Mouse (Mus musculus) embryonic facial prominence, embryonic 13.5 days (tissue): Measurements from ENCODE around the gene Lrig2. TPM values are rescaled to one million over a fixed set of nuclear protein-coding genes. Genes with fewer than 3 reads are reported as not detected.

Experiments
- ATAC-seq: fragments of 200-750 bp; cut with Nextera tagmentation; 2 replicates; pipeline ENCODE4 v1.8.0; 2017; ENCODE audit warnings: low read depth; ENCODE audit not compliant: insufficient number of reproducible peaks, insufficient read depth, low FRiP score, low TSS enrichment
- H3K27ac ChIP-seq: fragments of 300-500 bp; sonication (generic); 2 replicates; pipeline ENCODE4 v1.5.1; 2015; ENCODE audit warnings: moderate library complexity, mild to moderate bottlenecking, inconsistent platforms
- H3K27me3 ChIP-seq: fragments of 300-500 bp; sonication (generic); 2 replicates; pipeline ENCODE4 v1.6.1; 2015; ENCODE audit warnings: mild to moderate bottlenecking, inconsistent platforms
- H3K36me3 ChIP-seq: fragments of 300-500 bp; sonication (generic); 2 replicates; pipeline ENCODE4 v1.6.1; 2015; ENCODE audit warnings: mild to moderate bottlenecking, inconsistent platforms
- H3K4me1 ChIP-seq: fragments of 300-500 bp; sonication (generic); 2 replicates; pipeline ENCODE4 v1.6.1; 2015; ENCODE audit warnings: inconsistent platforms
- H3K4me2 ChIP-seq: fragments of 300-500 bp; sonication (generic); 2 replicates; pipeline ENCODE4 v1.6.1; 2015; ENCODE audit warnings: moderate library complexity, mild to moderate bottlenecking, inconsistent platforms
- H3K4me3 ChIP-seq: fragments of 300-500 bp; sonication (generic); 2 replicates; pipeline ENCODE4 v1.5.1; 2015; ENCODE audit warnings: mild to moderate bottlenecking, inconsistent platforms
- H3K9ac ChIP-seq: fragments of 300-500 bp; sonication (generic); 2 replicates; pipeline ENCODE4 v1.6.1; 2015; ENCODE audit warnings: mild to moderate bottlenecking, inconsistent platforms
- H3K9me3 ChIP-seq: fragments of 300-500 bp; sonication (generic); 2 replicates; pipeline ENCODE4 v1.6.1; 2016; ENCODE audit warnings: inconsistent platforms
- WGBS: fragments of 180-500 bp; shearing (Covaris S2); methylation state at CpG from one replicate; pipeline ENCODE4 v1.1.7; 2015; ENCODE audit warnings: mixed read lengths; 5-methylcytosine and 5-hydroxymethylcytosine counted together
- polyA plus RNA-seq: library from polyadenylated mRNA; unstranded; fragments of >200 nt; fragmentation: Nextera tagmentation; extraction: Ambion mirVana; gene quantifications from 2 replicates; pipeline ENCODE4 v1.2.1, GENCODE M21; 2015

Gene Lrig2
- polyA plus RNA-seq, result 21.1 and 25.4 TPM in 2 replicates

GRCm38 (mm10) chr3:104511538-104512423 is at the start of gene Lrig2:
Gene Lrig2 (minus strand): TSS chr3:104511918.
- H3K4me2 ChIP-seq, result peak within 1 kb of the TSS; percentile 66
- H3K4me1 ChIP-seq, result peaks cover 20% of the 10 kb centered on the region; the same call in 1 of the 2 replicates
- H3K27me3 ChIP-seq, result no peaks in the 10 kb centered on the region
- H3K27ac ChIP-seq, result peak within 1 kb of the TSS; percentile 97
- under 1% methylated on average over 69 of the region's 71 CpGs for WGBS
- no peaks in the 10 kb centered on the region for H3K9me3 ChIP-seq
- ATAC-seq, result peak; percentile 99
- peak within 1 kb of the TSS; percentile 93 for H3K4me3 ChIP-seq
- peak within 1 kb of the TSS; percentile 89 for H3K9ac ChIP-seq
- no peaks in the 10 kb centered on the region for H3K36me3 ChIP-seq

DNA sequence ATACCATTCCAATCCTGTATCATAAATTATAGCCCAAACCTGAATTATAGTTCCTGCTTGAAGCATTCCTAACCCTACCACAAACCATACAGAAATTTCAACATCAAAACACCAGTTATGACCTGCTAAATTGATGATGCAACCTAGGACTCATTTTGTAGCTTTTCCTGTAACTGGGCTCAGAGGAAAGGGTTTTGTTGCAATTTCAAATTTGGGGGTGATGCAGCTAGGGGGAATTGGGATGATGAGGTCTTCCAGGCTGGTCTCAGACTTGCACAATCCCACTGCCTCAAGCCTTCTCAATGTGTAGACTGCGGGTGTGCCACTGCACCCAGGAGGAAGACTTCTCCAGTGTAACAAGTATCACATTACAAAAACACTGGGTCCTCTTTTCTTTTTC is 44.9 kb upstream of the Lrig2 start:
- no peaks in the 10 kb centered on the region for H3K27me3 ChIP-seq
- no peak overlapping the region for H3K9ac ChIP-seq
- no peak overlapping the region for H3K4me2 ChIP-seq
- no peaks in the 10 kb centered on the region for H3K9me3 ChIP-seq
- H3K4me1 ChIP-seq, result no peaks in the 10 kb centered on the region
- H3K27ac ChIP-seq, result no peak overlapping the region
- ATAC-seq, result no peak
- 59% methylated on average over 1 of the region's 1 CpGs for WGBS
- no peak overlapping the region for H3K4me3 ChIP-seq
- H3K36me3 ChIP-seq, result no peaks in the 10 kb centered on the region

DNA sequence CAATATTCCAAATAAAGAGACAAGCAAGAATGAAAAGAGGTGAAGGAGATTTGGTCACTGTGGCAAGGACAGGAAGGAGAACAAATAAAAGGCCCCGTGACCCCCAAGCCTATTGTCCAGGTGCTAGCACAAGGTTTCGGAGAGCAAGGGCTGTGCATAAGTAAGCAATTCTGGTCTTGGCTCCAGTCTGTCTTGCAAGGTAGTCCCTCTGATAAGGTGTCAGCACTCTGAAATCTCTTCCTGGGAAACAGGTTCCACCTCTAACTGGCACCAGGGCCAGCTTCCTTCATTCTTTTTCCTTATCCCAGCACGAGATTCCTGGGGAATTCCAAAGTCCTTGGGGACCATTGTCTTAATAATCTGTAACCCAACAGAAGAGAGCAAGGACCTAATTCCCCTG is 38.9 kb upstream of the Lrig2 start:
- WGBS, result 55% methylated on average over 3 of the region's 3 CpGs

GRCm38 (mm10) chr3:104548367-104549087 is 36.8 kb upstream of the Lrig2 start:
- Histone ChIP-seq H3K4me1 (no peaks in the 10 kb centered on the region), H3K9me3 (no peaks in the 10 kb centered on the region), H3K9ac (no peak overlapping the region), H3K4me2 (no peak overlapping the region), H3K27me3 (no peaks in the 10 kb centered on the region), H3K27ac (no peak overlapping the region), H3K36me3 (no peaks in the 10 kb centered on the region), H3K4me3 (no peak overlapping the region)
- ATAC-seq, result no peak
- WGBS, result 60% methylated on average over 15 of the region's 15 CpGs

More for the DNA sequence above, 38.9 kb upstream of the Lrig2 start:
- H3K4me1 ChIP-seq, result no peaks in the 10 kb centered on the region
- no peaks in the 10 kb centered on the region for H3K27me3 ChIP-seq
- no peak overlapping the region for H3K27ac ChIP-seq
- H3K36me3 ChIP-seq, result no peaks in the 10 kb centered on the region
- H3K9ac ChIP-seq, result no peak overlapping the region
- H3K9me3 ChIP-seq, result no peaks in the 10 kb centered on the region
- no peak overlapping the region for H3K4me2 ChIP-seq
- ATAC-seq, result no peak
- no peak overlapping the region for H3K4me3 ChIP-seq

- no peak overlapping the region for H3K9ac ChIP-seq
- H3K36me3 ChIP-seq, result no peaks in the 10 kb centered on the region
- peaks cover 11% of the 10 kb centered on the region; the same call in 1 of the 2 replicates for H3K4me1 ChIP-seq
- no peak overlapping the region for H3K4me2 ChIP-seq
- no peaks in the 10 kb centered on the region for H3K27me3 ChIP-seq
- 95% methylated on average over 3 of the region's 3 CpGs for WGBS
- ATAC-seq, result no peak
- H3K4me3 ChIP-seq, result no peak overlapping the region
- H3K9me3 ChIP-seq, result no peaks in the 10 kb centered on the region
- H3K27ac ChIP-seq, result no peak overlapping the region
These were observed 32.1 kb upstream of the Lrig2 start for GRCm38 (mm10) chr3:104543825-104544224.

GRCm38 (mm10) chr3:104542065-104542429 is 30.3 kb upstream of the Lrig2 start:
- Histone ChIP-seq H3K36me3 (no peaks in the 10 kb centered on the region), H3K9me3 (no peaks in the 10 kb centered on the region), H3K4me3 (peak overlapping the region; percentile 33; the same call in 1 of the 2 replicates), H3K9ac (no peak overlapping the region), H3K27me3 (no peaks in the 10 kb centered on the region), H3K4me1 (peaks cover 11% of the 10 kb centered on the region; the same call in 1 of the 2 replicates), H3K4me2 (peak overlapping the region; percentile 58), H3K27ac (0 out of 2 replicates have a peak overlapping the region, but pooled peaks have one; percentile 33)
- ATAC-seq, result no peak
- WGBS, result 14% methylated on average over 2 of the region's 2 CpGs

DNA sequence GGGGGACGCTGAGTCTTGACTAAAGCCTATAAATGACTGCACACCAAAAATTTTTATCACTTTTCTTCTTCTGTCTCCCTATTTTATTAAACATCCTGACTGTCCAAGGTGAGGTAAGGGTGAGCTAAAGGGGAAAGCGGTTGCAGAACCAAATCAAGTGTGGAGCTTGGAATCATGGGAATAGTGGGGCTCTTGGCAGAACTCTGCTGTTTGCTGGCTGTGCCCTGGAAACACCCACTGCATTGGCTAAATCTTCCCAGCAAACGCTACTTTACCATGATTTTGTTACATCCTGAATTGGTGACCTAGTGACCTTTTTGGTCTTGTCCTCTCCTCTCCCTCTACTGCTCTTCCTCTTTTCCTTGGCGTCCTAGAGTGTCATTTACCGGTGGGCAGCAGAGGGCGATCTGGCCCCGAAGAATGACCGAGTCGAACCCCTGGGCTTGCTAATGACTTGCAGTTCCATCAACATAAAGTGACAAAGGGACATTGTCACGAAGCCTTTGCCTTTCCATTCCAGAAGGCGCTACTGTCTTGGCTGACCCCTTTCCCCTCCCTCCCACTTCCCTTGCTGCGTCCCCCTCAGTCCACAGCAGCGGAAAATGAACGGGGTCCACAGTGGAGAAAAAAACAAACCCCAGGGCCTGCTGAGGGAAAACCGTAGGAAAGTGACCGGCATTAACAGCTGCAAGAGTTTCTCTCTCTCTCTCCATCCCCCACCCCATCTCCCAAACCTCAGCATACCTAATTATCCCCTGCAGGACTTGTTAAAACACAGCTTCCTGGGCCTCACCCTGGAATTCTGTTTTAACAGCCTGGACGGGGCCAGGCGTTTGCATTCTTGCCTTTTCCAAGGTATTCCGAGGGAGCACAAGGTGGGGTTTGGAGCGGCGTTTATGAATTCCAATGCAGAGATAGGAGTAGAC is 29.7 kb upstream of the Lrig2 start:
- ATAC-seq, result peak; percentile 43; the same call in 1 of the 2 replicates
- Histone ChIP-seq H3K27me3 (no peaks in the 10 kb centered on the region), H3K36me3 (no peaks in the 10 kb centered on the region), H3K27ac (peak overlapping the region; percentile 33; the same call in 1 of the 2 replicates), H3K4me1 (peaks cover 11% of the 10 kb centered on the region; the same call in 1 of the 2 replicates), H3K9me3 (no peaks in the 10 kb centered on the region), H3K4me2 (peak overlapping the region; percentile 58), H3K9ac (peak overlapping the region; percentile 62), H3K4me3 (peak overlapping the region; percentile 33)
- WGBS, result 8% methylated on average over 21 of the region's 21 CpGs

GRCm38 (mm10) chr3:104540480-104541138 is 28.9 kb upstream of the Lrig2 start:
- ATAC-seq, result no peak
- H3K27me3 ChIP-seq, result no peaks in the 10 kb centered on the region
- no peaks in the 10 kb centered on the region for H3K36me3 ChIP-seq
- H3K9me3 ChIP-seq, result no peaks in the 10 kb centered on the region
- H3K4me3 ChIP-seq, result no peak overlapping the region
- no peak overlapping the region for H3K27ac ChIP-seq
- 62% methylated on average over 9 of the region's 9 CpGs for WGBS
- H3K9ac ChIP-seq, result no peak overlapping the region
- H3K4me1 ChIP-seq, result peaks cover 11% of the 10 kb centered on the region; the same call in 1 of the 2 replicates
- no peak overlapping the region for H3K4me2 ChIP-seq

- H3K4me2 ChIP-seq, result no peak overlapping the region
- no peak for ATAC-seq
- H3K27me3 ChIP-seq, result no peaks in the 10 kb centered on the region
- no peak overlapping the region for H3K4me3 ChIP-seq
- no peak overlapping the region for H3K27ac ChIP-seq
- WGBS, result 91% methylated on average over 1 of the region's 1 CpGs
- no peak overlapping the region for H3K9ac ChIP-seq
- H3K36me3 ChIP-seq, result no peaks in the 10 kb centered on the region
- no peaks in the 10 kb centered on the region for H3K4me1 ChIP-seq
- H3K9me3 ChIP-seq, result no peaks in the 10 kb centered on the region
These were observed 21.5 kb upstream of the Lrig2 start for GRCm38 (mm10) chr3:104533223-104533622.

DNA sequence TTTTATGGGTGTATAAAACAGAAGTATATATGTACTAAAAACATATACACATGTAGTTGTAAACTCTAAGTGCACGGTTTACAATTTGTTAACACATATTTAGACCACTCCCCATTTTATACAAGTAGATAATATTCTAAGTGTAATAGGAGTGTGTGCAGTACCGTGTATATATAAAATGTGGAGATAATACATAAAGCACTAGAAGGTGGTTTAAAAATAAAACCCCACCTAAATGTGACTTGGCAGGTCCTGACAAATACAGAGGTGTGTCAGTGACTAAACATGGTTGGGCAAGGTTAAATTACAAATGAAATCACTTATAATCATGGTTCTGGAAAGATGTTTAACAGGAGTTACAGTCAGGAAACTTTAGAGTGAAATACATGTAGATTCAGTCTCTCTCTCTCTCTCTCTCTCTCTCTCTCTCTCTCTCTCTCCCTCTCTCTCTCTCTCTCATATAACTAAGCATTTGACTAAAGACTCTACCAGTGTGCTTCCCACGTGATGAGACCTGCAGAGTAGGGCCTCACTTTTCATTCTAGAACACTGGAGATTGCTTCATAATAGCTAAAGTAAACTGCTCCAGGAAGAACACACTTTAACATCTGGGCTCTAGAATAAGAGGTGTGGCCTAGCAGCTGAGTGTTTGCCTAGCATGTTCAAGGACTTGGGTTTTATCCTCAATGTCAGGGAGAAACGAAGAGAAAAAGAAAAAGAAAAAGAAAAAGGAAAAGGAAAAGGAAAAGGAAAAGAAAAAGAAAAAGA is 14.6 kb upstream of the Lrig2 start:
- Histone ChIP-seq H3K27ac (no peak overlapping the region), H3K27me3 (no peaks in the 10 kb centered on the region), H3K4me1 (no peaks in the 10 kb centered on the region), H3K4me2 (no peak overlapping the region), H3K9ac (no peak overlapping the region), H3K36me3 (no peaks in the 10 kb centered on the region), H3K4me3 (no peak overlapping the region), H3K9me3 (no peaks in the 10 kb centered on the region)
- WGBS, result 64% methylated on average over 4 of the region's 4 CpGs
- no peak for ATAC-seq
